Mouse (Mus musculus): ENCODE measurements at regions not wholly inside any gene's neighbourhood (a gene's known extent, or its start where the extent isn't known, plus 50 kb on each side); places are given as distances from the start of the nearest gene placed in this dataset.

DNA sequence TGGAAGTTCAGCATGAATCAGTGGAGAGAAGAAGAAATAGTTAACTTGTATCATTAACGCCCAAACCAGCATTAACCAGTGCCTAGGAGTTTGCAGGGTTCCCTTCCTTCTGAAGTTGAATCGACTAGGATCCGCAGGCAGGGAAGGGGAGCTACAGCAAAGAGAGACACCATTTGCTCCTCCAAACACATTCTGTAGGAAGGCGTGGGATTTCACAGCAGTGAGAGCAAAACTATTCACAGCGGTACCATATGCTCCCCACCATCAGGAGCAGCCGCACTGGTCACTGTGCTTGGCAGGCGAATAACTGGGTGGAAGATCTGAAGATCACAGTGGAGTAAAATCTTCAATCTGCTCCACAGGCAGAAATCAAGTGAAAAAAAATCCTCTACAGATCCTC lies 610.3 kb downstream of the Lmo4 start:
- Histone ChIP-seq H3K4me1 (peaks cover 5% of the 10 kb centered on the region; the same call in 1 of the 2 replicates), H3K4me3 (no peak overlapping the region), H3K36me3 (no peaks in the 10 kb centered on the region), H3K9me3 (no peaks in the 10 kb centered on the region), H3K4me2 (no peak overlapping the region), H3K9ac (no peak overlapping the region), H3K27ac (no peak overlapping the region), H3K27me3 (no peaks in the 10 kb centered on the region)
- WGBS = 60% methylated on average over 7 of the region's 7 CpGs
- no peak for ATAC-seq (ENCODE audit: borderline replicate concordance, extremely low read depth, low FRiP score, low TSS enrichment)

DNA sequence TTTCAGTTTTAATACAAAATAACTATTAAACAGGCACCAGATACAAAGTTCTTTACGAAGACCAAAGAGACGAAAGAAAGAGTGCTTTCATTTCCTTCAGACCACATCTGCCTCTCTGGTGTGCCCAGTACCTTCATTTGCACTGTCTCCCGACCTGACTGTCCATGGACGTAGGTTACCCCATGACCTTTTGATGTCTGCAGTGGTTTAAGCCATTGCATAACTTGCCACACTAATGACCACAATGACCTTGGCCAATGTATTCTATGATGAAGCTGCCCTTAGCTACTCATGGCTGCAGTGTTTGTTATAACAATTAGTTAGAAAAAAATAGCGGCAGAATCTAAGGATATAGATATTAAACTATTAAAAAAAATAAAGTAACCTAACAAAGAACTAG lies 618.4 kb downstream of the Lmo4 start:
- H3K4me3 ChIP-seq = no peak overlapping the region
- no peaks in the 10 kb centered on the region for H3K36me3 ChIP-seq
- no peak overlapping the region for H3K9ac ChIP-seq
- H3K4me2 ChIP-seq = no peak overlapping the region
- 78% methylated on average over 5 of the region's 5 CpGs for WGBS
- no peak for ATAC-seq (ENCODE audit: borderline replicate concordance, extremely low read depth, low FRiP score, low TSS enrichment)
- no peak overlapping the region for H3K27ac ChIP-seq
- H3K27me3 ChIP-seq = no peaks in the 10 kb centered on the region
- 0 out of 2 replicates have a peak, but pooled peaks cover 2% of the 10 kb centered on the region for H3K4me1 ChIP-seq
- H3K9me3 ChIP-seq = no peaks in the 10 kb centered on the region

GRCm38 (mm10) chr3:143584692-143585603 lies 620.1 kb downstream of the Lmo4 start:
- 60% methylated on average over 6 of the region's 6 CpGs for WGBS
- Histone ChIP-seq H3K4me3 (no peak overlapping the region), H3K27me3 (no peaks in the 10 kb centered on the region), H3K36me3 (no peaks in the 10 kb centered on the region), H3K4me1 (0 out of 2 replicates have a peak, but pooled peaks cover 2% of the 10 kb centered on the region), H3K27ac (no peak overlapping the region; the same call in 1 of the 2 replicates), H3K9ac (no peak overlapping the region), H3K4me2 (no peak overlapping the region), H3K9me3 (no peaks in the 10 kb centered on the region)
- ATAC-seq (ENCODE audit: borderline replicate concordance, extremely low read depth, low FRiP score, low TSS enrichment) = peak; percentile 57; the same call in 1 of the 2 replicates

DNA sequence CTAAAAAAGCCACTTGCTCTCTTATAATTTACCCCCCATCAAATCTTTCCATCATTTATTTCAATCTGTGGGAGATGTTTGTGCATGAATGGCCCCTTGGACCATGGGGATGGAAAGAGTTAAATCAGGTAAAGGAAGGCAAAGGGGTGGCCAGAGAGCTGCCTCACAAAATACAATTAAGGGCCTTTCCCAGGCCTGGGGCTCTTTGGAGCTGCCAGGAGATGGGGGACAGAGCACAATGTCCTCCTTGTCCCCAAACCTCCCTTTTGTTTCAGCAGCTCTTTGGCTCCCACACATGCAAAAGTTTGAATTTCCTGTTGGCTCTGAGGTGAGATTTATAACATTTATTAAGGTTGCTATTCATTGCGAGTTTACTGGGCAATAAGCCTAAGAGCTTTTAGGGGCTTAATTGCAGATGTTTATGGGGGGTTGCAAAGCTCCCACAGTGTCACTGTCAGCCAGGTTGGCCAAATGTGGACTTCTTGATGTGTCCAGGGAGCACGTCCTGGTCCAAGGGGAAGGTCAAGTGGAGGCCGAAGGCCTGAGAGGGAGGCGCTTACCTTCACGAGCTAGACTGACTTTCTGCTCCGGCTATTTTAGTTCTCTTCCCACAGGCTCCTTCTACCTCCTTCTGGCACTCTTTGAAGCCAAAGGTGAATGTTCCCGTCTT lies 628.5 kb downstream of the Lmo4 start:
- H3K9me3 ChIP-seq = no peaks in the 10 kb centered on the region
- H3K4me2 ChIP-seq = no peak overlapping the region
- no peaks in the 10 kb centered on the region for H3K4me1 ChIP-seq
- no peak overlapping the region for H3K9ac ChIP-seq
- H3K27ac ChIP-seq = no peak overlapping the region
- WGBS = 59% methylated on average over 7 of the region's 7 CpGs
- no peak overlapping the region for H3K4me3 ChIP-seq
- H3K27me3 ChIP-seq = no peaks in the 10 kb centered on the region
- H3K36me3 ChIP-seq = no peaks in the 10 kb centered on the region
- ATAC-seq (ENCODE audit: borderline replicate concordance, extremely low read depth, low FRiP score, low TSS enrichment) = no peak

DNA sequence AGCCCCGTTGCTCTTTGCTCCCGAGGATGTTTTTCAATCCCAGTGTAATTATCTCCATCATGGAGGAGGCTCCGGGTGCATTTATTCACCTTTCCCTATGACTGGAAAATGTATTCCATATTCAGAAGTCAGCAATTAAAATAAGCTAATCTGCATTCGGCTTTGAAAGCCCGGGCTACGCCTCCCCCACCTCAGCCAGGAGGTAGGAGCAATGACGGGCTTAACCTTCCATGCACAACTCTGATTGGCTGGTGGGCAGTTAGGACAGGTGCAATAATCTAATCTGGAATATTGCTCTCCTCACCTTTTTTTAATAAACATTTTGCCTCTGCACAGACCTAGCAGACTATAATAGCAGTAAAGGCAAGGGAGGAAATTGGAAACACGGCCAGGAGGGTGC lies 629.3 kb downstream of the Lmo4 start:
- no peak overlapping the region for H3K27ac ChIP-seq
- H3K9me3 ChIP-seq = no peaks in the 10 kb centered on the region
- H3K9ac ChIP-seq = no peak overlapping the region
- H3K4me3 ChIP-seq = no peak overlapping the region
- H3K4me2 ChIP-seq = no peak overlapping the region
- no peaks in the 10 kb centered on the region for H3K4me1 ChIP-seq
- WGBS = 92% methylated on average over 8 of the region's 8 CpGs
- ATAC-seq (ENCODE audit: borderline replicate concordance, extremely low read depth, low FRiP score, low TSS enrichment) = no peak
- H3K27me3 ChIP-seq = no peaks in the 10 kb centered on the region
- no peaks in the 10 kb centered on the region for H3K36me3 ChIP-seq

- Histone ChIP-seq H3K4me1 (no peaks in the 10 kb centered on the region), H3K27me3 (no peaks in the 10 kb centered on the region), H3K4me3 (no peak overlapping the region), H3K4me2 (no peak overlapping the region), H3K36me3 (no peaks in the 10 kb centered on the region), H3K27ac (no peak overlapping the region), H3K9me3 (no peaks in the 10 kb centered on the region), H3K9ac (no peak overlapping the region)
- 53% methylated on average over 10 of the region's 10 CpGs for WGBS
- ATAC-seq (ENCODE audit: borderline replicate concordance, extremely low read depth, low FRiP score, low TSS enrichment) = no peak
Observed at GRCm38 (mm10) chr3:143574035-143574864, 630.8 kb downstream of the Lmo4 start.

DNA sequence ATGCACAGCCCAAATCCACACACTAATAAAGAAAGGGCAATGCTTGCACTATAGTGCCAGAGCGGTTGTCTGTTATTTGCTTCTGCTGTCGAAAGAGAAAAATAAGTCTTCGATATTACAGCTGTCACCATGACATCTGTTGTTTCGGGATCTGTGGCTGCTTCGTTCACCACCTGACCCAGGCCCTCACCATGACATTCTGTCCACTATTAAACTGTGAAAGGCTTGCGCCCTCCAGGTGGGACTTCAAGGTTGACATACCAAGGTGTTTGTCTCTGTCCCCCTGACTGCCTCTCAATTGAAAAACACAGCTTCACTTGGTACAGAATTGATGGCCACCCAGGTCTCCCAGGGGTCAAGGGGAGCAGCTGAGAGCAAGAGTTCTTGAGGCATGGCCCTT lies 635.1 kb downstream of the Lmo4 start:
- 61% methylated on average over 6 of the region's 6 CpGs for WGBS
- Histone ChIP-seq H3K4me1 (no peaks in the 10 kb centered on the region; the same call in 1 of the 2 replicates), H3K4me3 (no peak overlapping the region)

GRCm38 (mm10) chr3:143565067-143565466 lies 640.0 kb downstream of the Lmo4 start:
- Histone ChIP-seq H3K9me3 (no peaks in the 10 kb centered on the region), H3K27ac (no peak overlapping the region), H3K27me3 (no peaks in the 10 kb centered on the region), H3K36me3 (no peaks in the 10 kb centered on the region), H3K9ac (no peak overlapping the region), H3K4me1 (no peaks in the 10 kb centered on the region; the same call in 1 of the 2 replicates), H3K4me2 (no peak overlapping the region), H3K4me3 (no peak overlapping the region)
- no peak for ATAC-seq (ENCODE audit: borderline replicate concordance, extremely low read depth, low FRiP score, low TSS enrichment)
- WGBS = 85% methylated on average over 4 of the region's 4 CpGs

More for the DNA sequence above, 635.1 kb downstream of the Lmo4 start:
- ATAC-seq (ENCODE audit: borderline replicate concordance, extremely low read depth, low FRiP score, low TSS enrichment) = no peak
- Histone ChIP-seq H3K4me2 (no peak overlapping the region), H3K9me3 (no peaks in the 10 kb centered on the region), H3K27ac (no peak overlapping the region), H3K27me3 (no peaks in the 10 kb centered on the region), H3K36me3 (no peaks in the 10 kb centered on the region), H3K9ac (no peak overlapping the region)

GRCm38 (mm10) chr3:143542811-143543210 lies 661.0 kb upstream of the Pkn2 start:
- H3K36me3 ChIP-seq = no peaks in the 10 kb centered on the region
- H3K4me3 ChIP-seq = no peak overlapping the region
- no peaks in the 10 kb centered on the region for H3K9me3 ChIP-seq
- ATAC-seq (ENCODE audit: borderline replicate concordance, extremely low read depth, low FRiP score, low TSS enrichment) = no peak
- H3K27ac ChIP-seq = no peak overlapping the region
- H3K4me1 ChIP-seq = no peaks in the 10 kb centered on the region
- no peaks in the 10 kb centered on the region for H3K27me3 ChIP-seq
- H3K9ac ChIP-seq = no peak overlapping the region
- 35% methylated on average over 3 of the region's 3 CpGs for WGBS
- no peak overlapping the region for H3K4me2 ChIP-seq

GRCm38 (mm10) chr3:143527982-143528381 lies 646.2 kb upstream of the Pkn2 start:
- no peak overlapping the region for H3K4me2 ChIP-seq
- 50% methylated on average over 4 of the region's 4 CpGs for WGBS
- no peak overlapping the region for H3K4me3 ChIP-seq
- no peak for ATAC-seq (ENCODE audit: borderline replicate concordance, extremely low read depth, low FRiP score, low TSS enrichment)
- H3K27ac ChIP-seq = no peak overlapping the region
- H3K4me1 ChIP-seq = no peaks in the 10 kb centered on the region
- H3K36me3 ChIP-seq = no peaks in the 10 kb centered on the region
- no peaks in the 10 kb centered on the region for H3K27me3 ChIP-seq
- no peaks in the 10 kb centered on the region; the same call in 1 of the 2 replicates for H3K9me3 ChIP-seq
- H3K9ac ChIP-seq = no peak overlapping the region

- ATAC-seq (ENCODE audit: borderline replicate concordance, extremely low read depth, low FRiP score, low TSS enrichment) = no peak
- Histone ChIP-seq H3K4me3 (no peak overlapping the region), H3K4me2 (no peak overlapping the region), H3K27me3 (no peaks in the 10 kb centered on the region), H3K36me3 (no peaks in the 10 kb centered on the region), H3K4me1 (no peaks in the 10 kb centered on the region), H3K27ac (no peak overlapping the region), H3K9me3 (no peaks in the 10 kb centered on the region; the same call in 1 of the 2 replicates), H3K9ac (no peak overlapping the region)
Observed at GRCm38 (mm10) chr3:143527274-143527673, 645.5 kb upstream of the Pkn2 start.
